Mouse (Mus musculus) myocyte (in vitro differentiated cells): ENCODE data around the gene Ttc19. TPM values are rescaled to one million over a fixed set of nuclear protein-coding genes. Genes with fewer than 3 reads are reported as not detected.
A peak's percentile ranks its signal among the peaks of the same experiment; 100 is the strongest.

Experiments
- H3K27me3 ChIP-seq: one replicate; pipeline ENCODE4 v1.6.1; 2011; ENCODE audit not compliant: control insufficient read depth, insufficient read depth, insufficient read length
- H3K36me3 ChIP-seq: one replicate; pipeline ENCODE4 v1.6.1; 2011; ENCODE audit not compliant: control insufficient read depth, insufficient read depth
- H3K4me2 ChIP-seq: one replicate; pipeline ENCODE4 v1.6.1; 2011; ENCODE audit warnings: low read depth, control low read depth
- H3K4me3 ChIP-seq: one replicate; pipeline ENCODE4 v1.5.1; 2011; ENCODE audit warnings: mild to moderate bottlenecking, control low read depth, moderate library complexity
- H3K79me2 ChIP-seq: one replicate; pipeline ENCODE4 v1.6.1; 2011; ENCODE audit not compliant: control insufficient read depth, insufficient read depth
- H3ac ChIP-seq: one replicate; pipeline ENCODE4 v1.6.1; 2011; ENCODE audit not compliant: control insufficient read depth, insufficient read length
- CEBPB ChIP-seq: IDR thresholded peaks from 2 replicates; pipeline ENCODE4 v1.6.1; 2011; ENCODE audit warnings: mild to moderate bottlenecking, moderate library complexity; ENCODE audit not compliant: poor library complexity, insufficient read depth, severe bottlenecking
- E2F4 ChIP-seq: IDR thresholded peaks from one replicate; pipeline ENCODE4 v1.6.1; 2011; ENCODE audit warnings: mild to moderate bottlenecking, control low read depth, moderate library complexity; ENCODE audit not compliant: insufficient read depth
- MAX ChIP-seq: IDR thresholded peaks from one replicate; pipeline ENCODE4 v1.6.1; 2011; ENCODE audit warnings: low read depth, mild to moderate bottlenecking, control low read depth
- MYOD1 ChIP-seq, 3 experiments: IDR thresholded peaks; one replicate each; pipeline ENCODE4 v1.6.1; 2011; ENCODE audit warnings: control low read depth in 2 of 3, low read depth in 2 of 3, mild to moderate bottlenecking in 2 of 3, moderate library complexity in 1 of 3; ENCODE audit not compliant: insufficient read length in 2 of 3, control insufficient read depth in 1 of 3
- MYOG ChIP-seq, 3 experiments: IDR thresholded peaks; one replicate each; pipeline ENCODE4 v1.6.1; 2011; ENCODE audit warnings: control low read depth in 2 of 3, low read depth in 2 of 3, mild to moderate bottlenecking in 2 of 3; ENCODE audit not compliant: insufficient read length in 2 of 3, control insufficient read depth in 1 of 3, insufficient read depth in 1 of 3
- POLR2A ChIP-seq: IDR thresholded peaks from one replicate; pipeline ENCODE4 v1.6.1; 2011; ENCODE audit warnings: low read depth, mild to moderate bottlenecking, control low read depth, moderate library complexity; ENCODE audit not compliant: insufficient read length
- POLR2AphosphoS2 ChIP-seq: IDR thresholded peaks from one replicate; pipeline ENCODE4 v1.6.1; 2011; ENCODE audit warnings: low read depth, control low read depth; ENCODE audit not compliant: insufficient read length
- REST ChIP-seq: IDR thresholded peaks from one replicate; pipeline ENCODE4 v1.6.1; 2011; ENCODE audit warnings: mild to moderate bottlenecking, control low read depth, moderate library complexity; ENCODE audit not compliant: insufficient read depth, insufficient read length
- SRF ChIP-seq: IDR thresholded peaks from one replicate; pipeline ENCODE4 v1.6.1; 2011; ENCODE audit warnings: low read depth; ENCODE audit not compliant: control insufficient read depth, insufficient read length
- TCF12 ChIP-seq: IDR thresholded peaks from one replicate; pipeline ENCODE4 v1.6.1; 2011; ENCODE audit warnings: mild to moderate bottlenecking, control low read depth; ENCODE audit not compliant: poor library complexity, insufficient read depth, severe bottlenecking
- TCF3 ChIP-seq: IDR thresholded peaks from one replicate; pipeline ENCODE4 v1.6.1; 2011; ENCODE audit warnings: low read depth, control low read depth; ENCODE audit not compliant: insufficient read length
- USF1 ChIP-seq: IDR thresholded peaks from one replicate; pipeline ENCODE4 v1.6.1; 2011; ENCODE audit warnings: low read depth, mild to moderate bottlenecking, control low read depth, moderate library complexity
- polyA plus RNA-seq: library from polyadenylated mRNA; unstranded; fragments of >200 nt; fragmentation: generic; extraction: Trizol; gene quantifications from one replicate; pipeline ENCODE4 v1.2.1, GENCODE M21; 2012; ENCODE audit warnings: missing spikeins

The Ttc19 gene
- polyA plus RNA-seq, 1 experiment: 9.4 TPM

- no peaks in the 10 kb centered on the region for H3K36me3 ChIP-seq
- H3K4me3 ChIP-seq: no peak overlapping the region
- TF ChIP-seq SRF: no peak
- no peak for TF ChIP-seq TCF12
- no peak for TF ChIP-seq E2F4
- no peak for TF ChIP-seq TCF3
- TF ChIP-seq CEBPB: no peak
- TF ChIP-seq POLR2A: no peak
- no peak for TF ChIP-seq REST
- H3ac ChIP-seq: no peak overlapping the region
- no peaks in the 10 kb centered on the region for H3K27me3 ChIP-seq
- no peaks in the 10 kb centered on the region for H3K79me2 ChIP-seq
- no peak overlapping the region for H3K4me2 ChIP-seq
These were observed 14.6 kb upstream of the Ttc19 start for GRCm38 (mm10) chr11:62266466-62267214.

- H3K27me3 ChIP-seq: no peaks in the 10 kb centered on the region
- H3ac ChIP-seq: no peak overlapping the region
- TF ChIP-seq MYOG (IDR thresholded peaks at IDR 0.05; ENCODE audit: control insufficient read depth in 1 of 3, insufficient read depth in 1 of 3, insufficient read length in 2 of 3, low read depth in 2 of 3) (no peak), TCF12 (no peak), TCF3 (no peak), SRF (no peak), CEBPB (no peak), E2F4 (no peak)
- no peak overlapping the region for H3K4me3 ChIP-seq
- no peaks in the 10 kb centered on the region for H3K79me2 ChIP-seq
- H3K4me2 ChIP-seq: no peak overlapping the region
- H3K36me3 ChIP-seq: no peaks in the 10 kb centered on the region
These were observed 12.9 kb upstream of the Ttc19 start for GRCm38 (mm10) chr11:62268381-62268780.

- Histone ChIP-seq H3K79me2 (no peaks in the 10 kb centered on the region), H3K4me3 (no peak overlapping the region), H3K4me2 (peak overlapping the region; percentile 4), H3ac (no peak overlapping the region), H3K36me3 (no peaks in the 10 kb centered on the region), H3K27me3 (no peaks in the 10 kb centered on the region)
- TF ChIP-seq TCF12: no peak
- peak in 2 of 3 experiments; percentile 48 to 69 for TF ChIP-seq MYOD1 (IDR thresholded peaks at IDR 0.05; ENCODE audit: control insufficient read depth in 1 of 3, insufficient read length in 2 of 3, low read depth in 2 of 3)
These were observed 12.2 kb upstream of the Ttc19 start for GRCm38 (mm10) chr11:62269097-62269496.

GRCm38 (mm10) chr11:62270851-62271250 lies 10.4 kb upstream of the Ttc19 start:
- H3ac ChIP-seq: no peak overlapping the region
- no peak overlapping the region for H3K4me3 ChIP-seq
- H3K36me3 ChIP-seq: no peaks in the 10 kb centered on the region
- TF ChIP-seq POLR2AphosphoS2 (no peak), MYOG (IDR thresholded peaks at IDR 0.05; ENCODE audit: control insufficient read depth in 1 of 3, insufficient read depth in 1 of 3, insufficient read length in 2 of 3, low read depth in 2 of 3) (no peak), SRF (no peak), USF1 (no peak), POLR2A (no peak), MYOD1 (IDR thresholded peaks at IDR 0.05; ENCODE audit: control insufficient read depth in 1 of 3, insufficient read length in 2 of 3, low read depth in 2 of 3) (no peak), TCF3 (no peak), MAX (no peak), E2F4 (no peak), TCF12 (no peak), CEBPB (no peak), REST (no peak)
- H3K4me2 ChIP-seq: no peak overlapping the region
- H3K79me2 ChIP-seq: no peaks in the 10 kb centered on the region
- no peaks in the 10 kb centered on the region for H3K27me3 ChIP-seq

- TF ChIP-seq POLR2AphosphoS2 (no peak), REST (no peak), CEBPB (no peak), MAX (no peak), E2F4 (no peak), TCF3 (no peak), MYOG (IDR thresholded peaks at IDR 0.05; ENCODE audit: control insufficient read depth in 1 of 3, insufficient read depth in 1 of 3, insufficient read length in 2 of 3, low read depth in 2 of 3) (no peak), USF1 (no peak), POLR2A (no peak), TCF12 (no peak), MYOD1 (IDR thresholded peaks at IDR 0.05; ENCODE audit: control insufficient read depth in 1 of 3, insufficient read length in 2 of 3, low read depth in 2 of 3) (no peak)
- no peak overlapping the region for H3K4me2 ChIP-seq
- peaks cover 5% of the 10 kb centered on the region for H3K79me2 ChIP-seq
- no peak overlapping the region for H3ac ChIP-seq
- no peaks in the 10 kb centered on the region for H3K27me3 ChIP-seq
- H3K4me3 ChIP-seq: no peak overlapping the region
- no peaks in the 10 kb centered on the region for H3K36me3 ChIP-seq
These were observed 4.2 kb upstream of the Ttc19 start for GRCm38 (mm10) chr11:62277086-62277485.
